Mouse (Mus musculus) CD4-positive helper T cell, adult 2 months (primary cell): Measurements from ENCODE around the gene Asphd2.
"Not testable (repeated sequence)": the region's sequence is repeated elsewhere in the genome, so short reads cannot be mapped to it uniquely, and the experiment has no call there.

Source experiments
- DNase-seq: peaks from one replicate; pipeline ENCODE4 v3.0.0-alpha.2; 2012; ENCODE audit warnings: low read depth, missing footprints, low spot score

Gene Asphd2

DNA sequence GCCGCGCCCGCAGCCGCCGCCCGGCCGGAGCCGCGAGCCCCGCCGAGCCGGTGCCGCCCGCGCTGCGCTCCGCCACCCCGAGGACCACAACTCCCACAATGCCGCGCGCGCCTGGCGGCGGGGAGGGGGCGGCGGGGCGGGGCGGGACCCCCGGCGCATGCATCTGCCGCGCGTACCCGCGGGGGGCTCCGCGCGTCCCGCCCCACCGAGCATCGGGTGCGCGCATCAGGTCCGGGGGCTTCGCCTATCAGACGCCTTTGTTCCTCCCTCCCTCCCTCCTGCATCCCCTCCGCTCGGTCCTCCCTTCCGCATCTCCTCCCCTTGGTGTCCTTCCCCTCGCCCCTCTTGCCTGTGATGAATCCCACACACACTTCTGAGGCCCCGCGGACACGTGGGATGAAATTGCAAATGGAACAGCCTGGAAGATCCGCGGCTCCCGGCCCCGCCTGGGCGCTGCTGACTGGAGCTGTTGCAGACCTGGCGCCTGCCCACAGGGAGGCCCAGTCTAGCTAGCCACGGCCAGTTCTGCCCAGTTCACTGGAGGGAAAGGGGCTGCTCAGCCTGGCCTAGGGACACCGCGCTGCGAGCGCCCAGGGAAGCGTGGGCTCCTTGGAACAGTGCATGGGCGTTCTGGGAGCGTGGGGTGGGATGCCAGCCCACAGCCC, at the start of gene Asphd2:
Gene Asphd2, minus strand, starts transcription at position 88 of the 665 bp plus-strand sequence.
- no peak for DNase-seq

- DNase-seq: no peak
These were observed 43.9 kb upstream of the Asphd2 start for GRCm38 (mm10) chr5:112438535-112438934.

GRCm38 (mm10) chr5:112433004-112433403, 38.3 kb upstream of the Asphd2 start:
- DNase-seq: peak; percentile 58

DNA sequence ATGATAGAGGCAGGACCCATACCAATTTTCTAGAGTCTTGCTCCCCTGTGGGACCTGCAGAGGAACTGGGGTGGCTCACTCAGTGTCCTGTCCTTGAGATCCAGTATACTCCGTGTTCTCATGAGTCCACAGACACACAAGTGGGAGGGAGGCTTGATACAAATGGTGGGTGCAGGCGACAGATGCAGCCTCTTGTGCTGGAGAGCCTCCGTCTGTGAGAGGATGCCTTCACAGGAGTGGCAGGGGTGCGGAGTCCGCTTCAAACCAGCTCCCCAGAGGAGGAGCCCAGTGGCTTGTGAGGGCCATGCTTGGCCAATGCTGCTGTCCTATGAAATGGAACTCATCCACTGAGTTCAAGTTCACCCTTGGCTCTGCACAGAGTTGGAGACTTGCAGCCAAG, 37.4 kb upstream of the Asphd2 start:
- no peak for DNase-seq

- peak; percentile 51 for DNase-seq
These were observed 36.6 kb upstream of the Asphd2 start for GRCm38 (mm10) chr5:112431120-112431775.

GRCm38 (mm10) chr5:112428944-112429343, 34.3 kb upstream of the Asphd2 start:
- DNase-seq: peak; percentile 37

GRCm38 (mm10) chr5:112427283-112427682, 32.6 kb upstream of the Asphd2 start:
- peak; percentile 60 for DNase-seq

DNA sequence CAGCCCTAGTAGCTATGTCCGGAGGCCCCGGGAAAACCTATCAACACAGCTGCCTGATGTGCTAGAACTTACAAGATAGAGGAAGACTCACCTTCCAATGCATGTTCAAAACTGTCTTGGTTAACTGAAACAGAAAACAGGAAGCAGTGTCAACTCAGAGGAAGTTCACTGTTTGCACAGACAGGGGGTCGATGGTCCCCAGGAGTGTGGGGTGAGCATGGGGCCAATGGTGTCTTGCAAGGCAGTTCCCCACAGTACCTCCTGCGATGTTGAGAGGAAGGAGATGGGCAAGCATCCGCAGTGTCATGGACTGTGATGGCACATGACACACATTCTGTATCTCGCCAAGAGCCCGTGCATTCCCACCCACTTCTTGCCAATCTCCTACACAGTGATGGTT, 32.0 kb upstream of the Asphd2 start:
- no peak for DNase-seq

DNA sequence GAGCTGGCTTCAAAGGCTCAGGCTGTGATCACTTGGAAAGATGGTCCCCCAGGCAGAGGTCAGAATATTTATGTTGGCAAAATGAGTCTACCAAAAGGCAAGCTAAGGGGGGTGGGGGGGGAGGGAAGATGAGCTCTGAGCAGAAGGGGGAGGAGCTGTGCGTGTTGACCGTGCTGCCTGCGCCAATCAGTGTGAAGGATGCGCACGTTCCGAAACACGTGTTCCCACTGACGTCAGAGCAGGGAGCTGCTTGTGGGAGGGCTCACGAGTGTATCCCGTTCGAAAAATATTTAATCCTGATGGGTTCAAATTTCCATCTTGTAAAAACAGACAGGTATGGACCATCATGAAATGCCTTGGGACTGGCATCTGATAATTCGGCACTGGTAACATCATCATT, 24.9 kb upstream of the Asphd2 start:
- DNase-seq: no peak

DNA sequence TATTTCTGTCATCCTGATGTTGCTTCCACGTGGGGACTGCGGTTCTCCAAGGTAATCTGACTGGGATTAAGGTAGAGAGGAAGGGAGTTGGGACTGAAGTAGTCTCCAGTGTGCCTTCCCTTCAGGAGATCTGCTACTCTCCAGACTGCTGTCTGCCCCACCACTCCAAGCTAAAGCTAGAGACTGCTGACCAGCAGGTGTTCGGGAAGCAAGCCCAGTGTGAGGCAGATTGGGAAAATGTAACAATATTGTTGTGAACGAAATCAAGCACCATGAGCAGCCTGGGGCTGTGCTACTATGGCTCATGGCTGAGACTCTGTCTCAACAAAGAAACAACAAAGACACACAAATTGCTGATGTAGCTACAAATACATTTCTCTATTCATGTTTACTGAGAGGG, 23.4 kb upstream of the Asphd2 start:
- DNase-seq: no peak

GRCm38 (mm10) chr5:112416673-112417072, 22.0 kb upstream of the Asphd2 start:
- DNase-seq: no peak

DNA sequence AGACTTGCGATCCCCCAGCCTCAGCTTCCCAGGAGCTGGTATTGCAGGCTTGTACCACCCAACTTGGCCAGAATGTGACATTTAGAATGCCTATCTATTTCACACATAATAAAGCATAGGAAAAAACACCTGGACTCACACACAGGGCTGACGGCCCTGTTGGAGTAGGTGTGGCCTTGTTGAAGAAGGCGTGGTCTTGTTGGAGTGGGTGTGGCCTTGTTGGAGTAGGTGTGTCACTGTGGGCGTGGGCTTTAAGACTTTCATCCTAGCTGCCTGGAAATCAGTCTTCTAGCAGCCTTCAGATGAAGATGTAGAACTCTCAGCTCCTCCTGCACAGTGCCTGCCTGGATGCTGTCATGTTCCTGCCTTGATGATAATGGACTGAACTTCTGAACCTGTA, 18.1 kb upstream of the Asphd2 start:
- not testable (repeated sequence) for DNase-seq

DNA sequence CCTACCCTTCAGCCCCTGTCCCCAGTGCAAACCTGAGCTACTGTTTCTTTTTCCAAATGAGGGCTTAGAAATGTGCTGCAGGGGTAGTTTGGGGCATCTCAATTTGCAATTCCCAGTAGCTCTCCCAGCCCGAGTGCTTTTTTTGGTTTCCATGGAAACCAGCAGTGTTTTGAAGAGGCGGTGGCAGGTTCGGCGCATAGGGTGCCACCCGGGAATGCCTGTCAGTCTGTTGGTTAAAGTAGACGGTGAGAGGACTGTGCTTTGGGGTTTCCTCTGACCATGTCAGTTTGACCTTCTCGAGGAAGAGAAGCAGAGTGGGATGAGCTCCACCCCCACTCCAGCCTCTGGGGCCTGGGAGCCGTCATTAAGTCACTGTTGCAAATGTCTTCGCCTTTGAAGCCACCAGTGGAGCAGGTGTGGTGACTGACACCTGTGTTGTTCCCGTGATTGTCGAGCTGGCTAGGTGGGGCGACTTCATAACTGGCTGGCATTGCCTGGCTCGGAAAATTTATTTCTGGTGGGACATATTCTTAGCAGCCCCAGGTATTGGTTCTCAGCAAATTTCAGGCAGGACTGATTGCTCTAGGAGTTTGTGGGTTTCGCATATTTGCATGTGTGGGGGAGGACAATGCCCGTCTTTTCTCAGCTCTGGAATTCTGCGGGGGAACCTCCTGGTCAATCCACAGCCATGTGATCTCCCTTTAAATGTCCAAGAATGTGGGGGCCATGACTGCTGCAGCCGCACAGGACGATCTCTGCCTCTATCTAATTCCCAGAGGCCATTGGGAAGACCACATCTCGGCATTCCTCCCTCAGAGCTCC, 17.1 kb upstream of the Asphd2 start:
- no peak for DNase-seq

DNA sequence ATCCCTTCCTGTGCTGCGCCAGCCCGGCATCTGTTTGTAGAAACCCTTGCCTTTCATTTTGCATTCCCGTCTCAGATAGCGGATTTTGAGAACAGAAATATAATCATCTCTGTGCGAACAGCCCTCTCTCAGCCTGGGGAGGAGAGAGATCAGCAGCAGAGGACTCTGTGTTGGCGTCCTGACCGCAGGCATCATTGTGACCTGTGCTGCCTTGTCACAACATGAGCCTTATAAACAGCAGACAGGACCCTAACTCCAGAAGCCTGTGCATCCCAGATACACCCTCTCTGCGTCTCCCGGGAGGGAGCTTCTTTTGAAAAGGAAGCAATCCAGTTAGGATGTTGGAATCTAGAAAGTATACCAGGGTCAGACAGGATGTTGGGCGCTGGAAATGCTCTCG, 16.4 kb upstream of the Asphd2 start:
- no peak for DNase-seq

- no peak for DNase-seq
These were observed 14.6 kb upstream of the Asphd2 start for GRCm38 (mm10) chr5:112409274-112409673.

GRCm38 (mm10) chr5:112406017-112406416, 11.4 kb upstream of the Asphd2 start:
- DNase-seq: no peak

- no peak for DNase-seq
These were observed 7.8 kb upstream of the Asphd2 start for GRCm38 (mm10) chr5:112402437-112402836.

DNA sequence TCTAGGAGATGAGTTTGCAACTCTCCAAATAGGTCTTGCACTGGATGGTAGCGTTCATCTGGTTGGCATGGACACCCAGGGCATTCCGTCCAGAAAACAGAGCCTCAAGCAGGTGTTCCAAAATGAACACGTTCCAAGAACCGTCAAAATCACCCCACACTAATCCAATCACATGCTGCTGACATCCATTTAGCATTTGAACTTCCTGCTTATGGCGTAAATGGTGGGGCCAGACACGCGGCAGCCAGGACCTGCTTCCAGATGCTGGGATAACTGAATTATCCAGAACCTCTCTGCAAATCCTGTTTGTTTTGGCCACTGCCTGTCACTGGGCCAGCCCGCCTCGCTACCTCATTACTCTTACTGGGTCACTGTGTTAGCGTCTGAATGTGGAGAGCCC, 4.6 kb upstream of the Asphd2 start:
- no peak for DNase-seq

GRCm38 (mm10) chr5:112396066-112396465, 1.4 kb upstream of the Asphd2 start:
- DNase-seq: no peak

DNA sequence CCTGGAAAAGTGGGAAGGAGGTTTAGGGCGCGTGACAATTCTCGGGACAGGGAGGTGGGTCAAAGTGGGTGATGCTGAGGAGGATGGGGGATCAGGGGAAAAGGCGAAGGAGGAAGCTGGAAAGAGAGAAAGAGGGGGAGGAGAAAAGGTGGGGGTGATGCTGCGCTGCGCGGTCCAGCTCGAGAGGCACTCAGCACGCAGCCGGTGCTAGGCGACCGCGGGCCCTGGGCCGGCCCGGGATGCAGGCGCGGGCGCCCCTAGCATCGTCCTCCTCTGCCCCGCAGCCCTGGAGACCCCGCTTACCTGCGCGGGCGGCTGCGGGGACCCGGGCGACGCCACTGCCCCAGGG, 277 bp downstream of the Asphd2 start:
- DNase-seq: no peak

DNA sequence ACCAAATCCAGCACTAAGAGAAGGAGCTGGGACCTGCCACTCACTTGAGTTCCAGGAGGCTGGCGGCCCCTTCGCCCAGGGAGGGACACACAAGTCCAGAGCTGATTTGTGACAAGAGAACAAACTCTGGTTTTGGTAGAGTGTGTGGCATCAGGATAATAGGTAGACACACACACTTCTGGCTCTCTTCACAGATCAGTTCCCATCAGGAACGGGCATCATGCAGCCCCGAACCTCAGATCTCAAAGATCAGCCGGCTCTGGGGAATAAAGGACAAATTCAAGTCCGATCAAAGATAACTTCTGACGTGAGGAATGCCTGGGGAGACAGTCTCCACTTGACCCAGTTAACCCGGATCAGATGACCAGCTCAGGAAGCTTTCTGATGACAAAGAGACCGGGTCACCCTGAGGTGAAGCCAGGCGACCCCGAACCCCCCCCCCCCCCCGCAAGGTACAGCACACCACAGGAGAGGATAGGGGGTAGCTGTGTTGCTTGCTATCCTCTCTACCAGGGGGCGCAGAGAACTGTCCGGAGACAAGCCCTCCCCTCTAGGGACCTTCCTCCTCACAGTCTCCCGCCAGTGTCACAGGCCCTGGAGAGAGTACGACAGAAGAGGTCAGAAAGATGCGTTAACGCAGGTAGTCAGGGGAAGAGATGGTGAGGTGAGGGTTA, 788 bp downstream of the Asphd2 start:
- no peak for DNase-seq

GRCm38 (mm10) chr5:112391676-112392323, 2.9 kb downstream of the Asphd2 start:
- DNase-seq: peak; percentile 38
